Mouse (Mus musculus): Measurements from ENCODE around the gene Uba5. TPM values are rescaled to one million over a fixed set of nuclear protein-coding genes. Genes with fewer than 3 reads are reported as not detected.
A peak's percentile ranks its signal among the peaks of the same experiment; 100 is the strongest.

Uba5 gene
- polyA plus RNA-seq, 1 experiment from 2014 or later, result 62.6 TPM

- Histone ChIP-seq H3K4me2 (peak within 1 kb of the TSS; percentile 65), H3K36me3 (replicated peaks) (peaks cover 6% of the 10 kb centered on the region; the same call in 1 of the 2 replicates), H3K4me3 (replicated peaks) (peak within 1 kb of the TSS; percentile 67), H3K9ac (peak within 1 kb of the TSS; percentile 68), H3K4me1 (peaks cover 11% of the 10 kb centered on the region), H3K9me3 (no peaks in the 10 kb centered on the region), H3K27ac (peak within 1 kb of the TSS; percentile 77), H3K27me3 (peaks cover 13% of the 10 kb centered on the region; the same call in 1 of the 2 replicates)
- under 1% methylated on average over 55 of the region's 55 CpGs for WGBS
- peak; percentile 97 for ATAC-seq (ENCODE audit: low FRiP score)
These were observed 60.7 kb downstream of the Uba5 start, which contains the start of gene Nphp3 for GRCm38 (mm10) chr9:104001921-104002859. Gene Nphp3, plus strand, starts transcription at chr9:104002544.

DNA sequence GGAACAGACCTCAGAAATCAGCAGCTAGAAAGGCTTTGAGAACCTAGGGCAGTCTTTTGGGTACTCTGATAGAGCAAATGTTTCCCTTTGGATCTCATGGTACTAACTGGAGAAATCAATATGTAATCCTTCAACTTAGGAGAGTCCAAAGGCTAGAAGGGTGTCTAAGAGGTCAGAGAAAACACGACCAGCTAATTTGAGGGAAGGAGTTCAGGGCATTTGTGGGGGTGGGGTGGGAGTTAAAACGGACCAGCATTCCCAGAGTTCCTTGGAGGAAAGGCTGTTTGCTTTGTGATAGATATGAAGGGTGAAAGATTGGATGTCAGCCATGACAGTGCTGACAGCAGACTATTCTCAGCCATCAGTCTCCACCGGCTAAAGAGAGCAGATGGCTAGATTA, 62.3 kb downstream of the Uba5 start:
- Histone ChIP-seq H3K27me3 (peaks cover 13% of the 10 kb centered on the region; the same call in 1 of the 2 replicates), H3K36me3 (replicated peaks) (0 out of 2 replicates have a peak, but pooled peaks cover under 1% of the 10 kb centered on the region), H3K9me3 (no peaks in the 10 kb centered on the region), H3K4me2 (no peak overlapping the region), H3K4me3 (replicated peaks) (no peak overlapping the region), H3K9ac (no peak overlapping the region), H3K4me1 (peaks cover 11% of the 10 kb centered on the region), H3K27ac (no peak overlapping the region)
- WGBS, result 65% methylated on average over 3 of the region's 3 CpGs
- no peak for ATAC-seq (ENCODE audit: low FRiP score)

Other genes with a start within 250 kb of the Uba5 start
- gene Nphp3, start 60.6 kb downstream of the Uba5 start, polyA plus RNA-seq (2016; fragmentation: Nextera tagmentation; extraction: Ambion mirVana), result 6.2 and 6.6 TPM in 2 replicates
- gene Gm28305, start 22.5 kb downstream of the Uba5 start, polyA plus RNA-seq (2016; fragmentation: Nextera tagmentation; extraction: Ambion mirVana), result not detected in 2 replicates
- 7.4 and 7.6 TPM in 2 replicates for gene Acad11, start 243 bp upstream of the Uba5 start, polyA plus RNA-seq (2016; fragmentation: Nextera tagmentation; extraction: Ambion mirVana)
- gene Ackr4, start 63.8 kb upstream of the Uba5 start, polyA plus RNA-seq (2016; fragmentation: Nextera tagmentation; extraction: Ambion mirVana), result 0.21 and 0.63 TPM in 2 replicates
- 21.7 and 26.7 TPM in 2 replicates for gene Dnajc13, start 199.8 kb upstream of the Uba5 start, polyA plus RNA-seq (2016; fragmentation: Nextera tagmentation; extraction: Ambion mirVana)